Mouse (Mus musculus) limb, embryonic 11.5 days (tissue): ENCODE data around the gene Pwwp2b. TPM values are rescaled to one million over a fixed set of nuclear protein-coding genes. Genes with fewer than 3 reads are reported as not detected.
A peak's percentile ranks its signal among the peaks of the same experiment; 100 is the strongest.

ENCODE experiments used
- ATAC-seq: fragments of 200-750 bp; cut with Nextera tagmentation; 2 replicates; pipeline ENCODE4 v1.8.0; 2017; ENCODE audit warnings: low read depth; ENCODE audit not compliant: insufficient number of reproducible peaks, low FRiP score, low TSS enrichment
- DNase-seq: peaks from one replicate; pipeline ENCODE4 v3.0.0-alpha.2; 2015; ENCODE audit warnings: low spot score
- H3K27ac ChIP-seq: fragments of 300-500 bp; sonication (generic); replicated peaks from 2 replicates; pipeline ENCODE4 v1.5.1; 2014; ENCODE audit warnings: low read depth, mild to moderate bottlenecking, low read length
- H3K27me3 ChIP-seq: fragments of 300-500 bp; sonication (generic); 2 replicates; pipeline ENCODE4 v1.6.1; 2014; ENCODE audit warnings: mild to moderate bottlenecking, low read length, mixed read lengths; ENCODE audit not compliant: control insufficient read depth, insufficient read depth
- H3K36me3 ChIP-seq: fragments of 300-500 bp; sonication (generic); 2 replicates; pipeline ENCODE4 v1.6.1; 2014; ENCODE audit warnings: mild to moderate bottlenecking, low read length, moderate library complexity, mixed read lengths; ENCODE audit not compliant: control insufficient read depth, insufficient read depth
- H3K4me1 ChIP-seq: fragments of 300-500 bp; sonication (generic); 2 replicates; pipeline ENCODE4 v1.6.1; 2014; ENCODE audit warnings: low read length, mixed read lengths; ENCODE audit not compliant: control insufficient read depth, insufficient read depth
- H3K4me2 ChIP-seq: fragments of 300-500 bp; sonication (generic); 2 replicates; pipeline ENCODE4 v1.6.1; 2014; ENCODE audit warnings: low read depth, mild to moderate bottlenecking, moderate library complexity; ENCODE audit not compliant: severe bottlenecking
- H3K4me3 ChIP-seq: fragments of 300-500 bp; sonication (generic); 2 replicates; pipeline ENCODE4 v1.5.1; 2014; ENCODE audit warnings: low read depth, low read length
- H3K9ac ChIP-seq: fragments of 300-500 bp; sonication (generic); 2 replicates; pipeline ENCODE4 v1.6.1; 2014; ENCODE audit warnings: mild to moderate bottlenecking, low read length
- H3K9me3 ChIP-seq: fragments of 300-500 bp; sonication (generic); 2 replicates; pipeline ENCODE4 v1.6.1; 2016; ENCODE audit warnings: low read length; ENCODE audit not compliant: control insufficient read depth
- WGBS: fragments of 180-500 bp; shearing (Covaris S2); extraction: QIAGEN DNeasy Blood & Tissue Kit; methylation state at CpG from one replicate; pipeline ENCODE4 v1.1.7; 2014; 5-methylcytosine and 5-hydroxymethylcytosine counted together
- polyA plus RNA-seq: library from polyadenylated mRNA; unstranded; fragments of >200 nt; fragmentation: Nextera tagmentation; extraction: Ambion mirVana; gene quantifications from 2 replicates; pipeline ENCODE4 v1.2.1, GENCODE M21; 2014

Pwwp2b gene
- polyA plus RNA-seq, 1 experiment from 2014 or later: 5.7 TPM

- no peak for DNase-seq
- Histone ChIP-seq H3K9ac (no peak overlapping the region), H3K27ac (no peak overlapping the region), H3K4me2 (no peak overlapping the region), H3K27me3 (no peaks in the 10 kb centered on the region), H3K4me3 (no peak overlapping the region), H3K36me3 (no peaks in the 10 kb centered on the region), H3K9me3 (no peaks in the 10 kb centered on the region), H3K4me1 (peaks cover 12% of the 10 kb centered on the region)
- ATAC-seq: no peak
- 63% methylated on average over 12 of the region's 12 CpGs for WGBS
Observed at GRCm38 (mm10) chr7:139230241-139230640, 18.0 kb upstream of the Pwwp2b start.

GRCm38 (mm10) chr7:139233714-139234113 lies 14.6 kb upstream of the Pwwp2b start:
- Histone ChIP-seq H3K9ac (no peak overlapping the region), H3K9me3 (no peaks in the 10 kb centered on the region), H3K4me3 (no peak overlapping the region), H3K27ac (no peak overlapping the region), H3K4me2 (no peak overlapping the region), H3K27me3 (no peaks in the 10 kb centered on the region), H3K36me3 (no peaks in the 10 kb centered on the region), H3K4me1 (peaks cover 12% of the 10 kb centered on the region)
- peak; percentile 74 for ATAC-seq
- 1% methylated on average over 7 of the region's 7 CpGs for WGBS
- DNase-seq: peak; percentile 90

GRCm38 (mm10) chr7:139234426-139235188 lies 13.7 kb upstream of the Pwwp2b start:
- Histone ChIP-seq H3K4me2 (no peak overlapping the region; the same call in 1 of the 2 replicates), H3K9ac (no peak overlapping the region), H3K4me1 (peaks cover 12% of the 10 kb centered on the region), H3K9me3 (no peaks in the 10 kb centered on the region), H3K36me3 (no peaks in the 10 kb centered on the region), H3K4me3 (no peak overlapping the region), H3K27me3 (no peaks in the 10 kb centered on the region), H3K27ac (no peak overlapping the region)
- ATAC-seq: no peak
- 3% methylated on average over 18 of the region's 18 CpGs for WGBS
- peak; percentile 58 for DNase-seq

GRCm38 (mm10) chr7:139235651-139236358 lies 12.5 kb upstream of the Pwwp2b start:
- Histone ChIP-seq H3K9me3 (no peaks in the 10 kb centered on the region), H3K27me3 (no peaks in the 10 kb centered on the region), H3K4me2 (no peak overlapping the region), H3K9ac (no peak overlapping the region), H3K27ac (no peak overlapping the region), H3K4me1 (peaks cover 12% of the 10 kb centered on the region), H3K36me3 (no peaks in the 10 kb centered on the region), H3K4me3 (no peak overlapping the region)
- ATAC-seq (no peak), DNase-seq (peak; percentile 27)
- 85% methylated on average over 12 of the region's 12 CpGs for WGBS

- H3K4me1 ChIP-seq: peaks cover 6% of the 10 kb centered on the region
- no peak overlapping the region for H3K9ac ChIP-seq
- H3K9me3 ChIP-seq: no peaks in the 10 kb centered on the region
- DNase-seq (no peak), ATAC-seq (no peak)
- no peaks in the 10 kb centered on the region for H3K36me3 ChIP-seq
- no peak overlapping the region for H3K4me2 ChIP-seq
- H3K4me3 ChIP-seq: no peak overlapping the region
- WGBS: 73% methylated on average over 3 of the region's 3 CpGs
- no peak overlapping the region for H3K27ac ChIP-seq
- H3K27me3 ChIP-seq: no peaks in the 10 kb centered on the region
Observed at GRCm38 (mm10) chr7:139239432-139239831, 8.8 kb upstream of the Pwwp2b start.

- WGBS: 65% methylated on average over 5 of the region's 5 CpGs
- peaks cover 14% of the 10 kb centered on the region for H3K27me3 ChIP-seq
- H3K9ac ChIP-seq: no peak overlapping the region
- H3K4me2 ChIP-seq: no peak overlapping the region
- no peak for ATAC-seq
- no peak overlapping the region for H3K27ac ChIP-seq
- no peak overlapping the region for H3K4me3 ChIP-seq
- DNase-seq: no peak
- peaks cover 17% of the 10 kb centered on the region for H3K4me1 ChIP-seq
- H3K36me3 ChIP-seq: no peaks in the 10 kb centered on the region
- no peaks in the 10 kb centered on the region for H3K9me3 ChIP-seq
Observed at GRCm38 (mm10) chr7:139246086-139246485, 2.2 kb upstream of the Pwwp2b start.

- no peaks in the 10 kb centered on the region for H3K9me3 ChIP-seq
- peak overlapping the region; percentile 52 for H3K4me3 ChIP-seq
- H3K27ac ChIP-seq: no peak overlapping the region
- no peaks in the 10 kb centered on the region for H3K36me3 ChIP-seq
- DNase-seq: peak; percentile 70
- WGBS: 2% methylated on average over 38 of the region's 38 CpGs
- peaks cover 14% of the 10 kb centered on the region for H3K27me3 ChIP-seq
- H3K9ac ChIP-seq: peak overlapping the region; percentile 82
- peaks cover 21% of the 10 kb centered on the region for H3K4me1 ChIP-seq
- peak overlapping the region; percentile 97 for H3K4me2 ChIP-seq
- ATAC-seq: peak; percentile 17
Observed at GRCm38 (mm10) chr7:139246931-139247880, 1.1 kb upstream of the Pwwp2b start.
